Mouse (Mus musculus) embryonic fibroblast, embryonic 13.5 days (primary cell): ENCODE results near the gene Vps41.

ENCODE experiments used
- CTCF ChIP-seq: IDR thresholded peaks from 2 replicates; pipeline ENCODE4 v1.5.1; 2011; ENCODE audit warnings: mild to moderate bottlenecking, control low read depth, low read length, moderate library complexity, borderline replicate concordance; ENCODE audit not compliant: insufficient read depth
- POLR2A ChIP-seq: IDR thresholded peaks from 2 replicates; pipeline ENCODE4 v1.6.1; 2011; ENCODE audit warnings: low read depth, mild to moderate bottlenecking, control low read depth, low read length, moderate library complexity

GRCm38 (mm10) chr13:18843546-18843945 lies 126.5 kb downstream of the Vps41 start:
- no peak for TF ChIP-seq CTCF
- TF ChIP-seq POLR2A: no peak
